Mouse (Mus musculus) liver, embryonic 16.5 days (tissue): ENCODE measurements around the gene Tmem242. TPM values are rescaled to one million over a fixed set of nuclear protein-coding genes. Genes with fewer than 3 reads are reported as not detected.

Source experiments
- ATAC-seq: fragments of 200-750 bp; cut with Nextera tagmentation; 2 replicates; pipeline ENCODE4 v1.8.0; 2017; ENCODE audit warnings: low read depth, mild to moderate bottlenecking, moderate number of reproducible peaks, moderate library complexity
- H3K27ac ChIP-seq: fragments of 300-500 bp; sonication (generic); 2 replicates; pipeline ENCODE4 v1.5.1; 2014; ENCODE audit warnings: mild to moderate bottlenecking, low read length
- H3K27me3 ChIP-seq: fragments of 300-500 bp; sonication (generic); 2 replicates; pipeline ENCODE4 v1.6.1; 2014; ENCODE audit warnings: low read depth, low read length, mixed read lengths; ENCODE audit not compliant: control insufficient read depth, insufficient read depth
- H3K36me3 ChIP-seq: fragments of 300-500 bp; sonication (generic); 2 replicates; pipeline ENCODE4 v1.6.1; 2014; ENCODE audit warnings: mild to moderate bottlenecking; ENCODE audit not compliant: control insufficient read depth, insufficient read depth
- H3K4me1 ChIP-seq: fragments of 300-500 bp; sonication (generic); 2 replicates; pipeline ENCODE4 v1.6.1; 2014; ENCODE audit warnings: low read depth, low read length, mixed read lengths; ENCODE audit not compliant: control insufficient read depth
- H3K4me2 ChIP-seq: fragments of 300-500 bp; sonication (generic); 2 replicates; pipeline ENCODE4 v1.6.1; 2014; ENCODE audit warnings: low read depth, low read length, mixed read lengths
- H3K4me3 ChIP-seq: fragments of 300-500 bp; sonication (generic); 2 replicates; pipeline ENCODE4 v1.5.1; 2014; ENCODE audit warnings: low read depth, mild to moderate bottlenecking, low read length
- H3K9ac ChIP-seq: fragments of 300-500 bp; sonication (generic); 2 replicates; pipeline ENCODE4 v1.6.1; 2014; ENCODE audit warnings: low read depth, low read length
- H3K9me3 ChIP-seq: fragments of 300-500 bp; sonication (generic); replicated peaks from 2 replicates; pipeline ENCODE4 v1.6.1; 2016; ENCODE audit warnings: low read length; ENCODE audit not compliant: control insufficient read depth
- WGBS: fragments of 180-500 bp; shearing (Covaris S2); extraction: QIAGEN DNeasy Blood & Tissue Kit; methylation state at CpG from one replicate; pipeline ENCODE4 v1.1.7; 2014; ENCODE audit not compliant: insufficient replicate concordance; 5-methylcytosine and 5-hydroxymethylcytosine counted together
- polyA plus RNA-seq: library from polyadenylated mRNA; unstranded; fragments of >200 nt; fragmentation: Nextera tagmentation; extraction: Ambion mirVana; gene quantifications from 2 replicates; pipeline ENCODE4 v1.2.1, GENCODE M21; 2015

Tmem242 gene
- polyA plus RNA-seq: 39.4 and 43.0 TPM in 2 replicates

DNA sequence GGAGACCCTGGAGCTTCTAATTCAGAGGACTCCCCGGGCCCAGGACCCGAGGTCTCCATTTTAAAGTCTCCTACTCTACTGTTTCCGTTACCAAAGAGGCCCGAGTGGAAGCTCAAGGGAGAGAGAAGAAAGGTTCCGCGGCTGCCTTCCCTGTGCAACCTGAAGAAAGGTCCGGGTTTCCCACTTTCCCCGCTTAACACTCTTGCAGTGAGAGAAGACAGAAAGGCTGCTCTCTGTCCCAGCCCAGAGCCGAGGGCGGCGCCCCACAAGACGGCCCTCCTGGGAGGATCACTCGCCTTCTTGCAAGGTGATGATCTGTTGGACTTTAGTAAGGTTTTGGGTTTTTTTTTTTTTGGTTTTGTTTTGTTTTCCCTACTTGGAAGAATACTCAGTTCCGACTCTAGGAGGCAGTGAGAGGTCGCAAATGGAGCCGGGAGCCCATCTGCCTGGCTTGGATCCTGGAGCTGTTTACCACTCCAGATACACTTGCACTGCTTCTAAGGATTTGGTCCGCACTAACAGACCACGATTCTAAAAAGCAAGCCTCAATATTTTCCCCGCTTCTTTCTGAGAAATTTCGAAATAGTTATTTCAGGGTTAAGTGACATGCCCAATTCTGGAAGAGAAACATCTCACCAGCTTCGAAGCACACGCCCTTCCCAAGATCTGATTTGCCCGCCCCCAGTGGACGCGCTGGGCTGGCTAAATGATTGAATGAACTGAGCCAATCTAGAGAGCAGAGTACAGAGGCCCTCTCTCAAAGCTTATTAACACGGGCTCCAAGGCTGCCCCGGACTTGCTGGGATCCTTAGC, at the start of gene Tmem242:
Gene Tmem242 (minus strand): TSS at position 101 of the 813 bp plus-strand sequence.
- ATAC-seq: peak; percentile 84

DNA sequence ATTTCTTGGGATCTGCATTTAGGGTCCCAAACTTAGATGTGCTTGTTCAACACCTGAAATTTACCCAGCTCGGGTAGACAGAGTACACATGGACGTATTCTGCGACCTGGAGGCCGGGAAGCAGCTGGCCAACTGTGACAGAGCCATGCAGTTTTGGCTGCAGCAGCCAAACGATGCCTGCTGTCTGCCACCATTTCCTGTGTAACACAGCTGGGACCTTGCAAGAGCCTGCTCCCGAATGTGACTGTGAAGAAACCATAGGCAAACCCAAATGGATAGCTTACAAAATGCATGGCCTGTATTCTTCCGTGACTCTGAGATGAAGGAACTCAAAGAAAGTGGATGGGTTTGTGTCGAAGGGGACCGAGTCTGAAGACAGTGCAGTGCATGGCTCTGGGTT, 48.1 kb upstream of the Tmem242 start:
- Histone ChIP-seq H3K9me3 (no peaks in the 10 kb centered on the region), H3K27ac (no peak overlapping the region), H3K4me3 (no peak overlapping the region), H3K27me3 (no peaks in the 10 kb centered on the region), H3K4me2 (no peak overlapping the region), H3K4me1 (peaks cover 19% of the 10 kb centered on the region), H3K9ac (no peak overlapping the region), H3K36me3 (no peaks in the 10 kb centered on the region)
- WGBS: 48% methylated on average over 9 of the region's 9 CpGs
- ATAC-seq: no peak

More for the DNA sequence above, at the start of gene Tmem242:
- Histone ChIP-seq H3K9ac (peak within 1 kb of the TSS; percentile 67), H3K4me1 (peaks cover 10% of the 10 kb centered on the region), H3K27me3 (no peaks in the 10 kb centered on the region), H3K4me3 (peak within 1 kb of the TSS; percentile 71), H3K27ac (peak within 1 kb of the TSS; percentile 78), H3K4me2 (peak within 1 kb of the TSS; percentile 67), H3K36me3 (no peaks in the 10 kb centered on the region), H3K9me3 (no peaks in the 10 kb centered on the region)
- under 1% methylated on average over 27 of the region's 27 CpGs for WGBS

DNA sequence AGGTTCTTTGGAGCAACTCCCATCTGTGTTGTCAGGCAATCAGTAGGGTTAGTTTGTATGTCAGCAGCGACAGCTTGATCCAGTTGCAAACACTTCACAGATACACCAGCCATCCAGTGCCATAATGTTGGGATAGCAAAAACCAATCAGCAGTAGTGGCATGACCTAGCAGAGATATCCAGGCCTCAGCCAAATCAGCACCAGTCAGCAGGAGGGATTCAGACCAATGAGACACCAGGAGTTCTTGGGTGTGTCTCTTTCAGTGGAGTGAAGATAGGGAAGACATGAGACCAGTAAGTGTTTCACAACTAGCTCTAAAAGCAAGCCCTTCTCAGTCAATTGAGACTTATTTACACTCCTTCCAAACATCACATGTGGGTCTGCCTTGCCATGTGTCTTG, 44.6 kb upstream of the Tmem242 start:
- Histone ChIP-seq H3K9me3 (no peaks in the 10 kb centered on the region), H3K27ac (peak overlapping the region; percentile 69), H3K9ac (no peak overlapping the region), H3K36me3 (no peaks in the 10 kb centered on the region), H3K27me3 (no peaks in the 10 kb centered on the region), H3K4me2 (no peak overlapping the region), H3K4me1 (peaks cover 9% of the 10 kb centered on the region), H3K4me3 (no peak overlapping the region)
- 53% methylated on average over 1 of the region's 1 CpGs for WGBS
- ATAC-seq: peak; percentile 99

DNA sequence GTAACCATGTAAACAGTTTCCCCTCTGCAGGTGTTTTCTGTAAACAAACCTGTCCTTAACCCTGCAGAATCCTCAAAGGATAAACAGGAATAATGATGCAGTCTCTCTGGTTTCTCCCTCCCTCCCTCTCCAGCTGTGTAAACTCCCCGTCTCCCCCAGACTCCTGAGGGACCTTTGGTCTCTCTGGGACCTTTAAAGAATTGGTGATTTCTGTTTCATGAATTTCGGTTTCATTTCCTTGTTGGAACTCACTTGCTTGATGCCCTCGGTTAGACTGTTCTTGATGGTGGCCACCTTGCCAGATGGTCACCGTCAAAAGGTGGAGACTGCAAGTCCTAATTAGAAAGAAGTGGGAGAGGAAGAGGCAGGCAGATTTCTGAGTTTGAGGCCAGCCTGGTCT, 43.4 kb upstream of the Tmem242 start:
- Histone ChIP-seq H3K27ac (no peak overlapping the region), H3K9me3 (no peaks in the 10 kb centered on the region), H3K4me1 (peaks cover 9% of the 10 kb centered on the region), H3K9ac (no peak overlapping the region), H3K27me3 (no peaks in the 10 kb centered on the region), H3K4me2 (no peak overlapping the region), H3K4me3 (no peak overlapping the region), H3K36me3 (no peaks in the 10 kb centered on the region)
- no peak for ATAC-seq
- 69% methylated on average over 4 of the region's 4 CpGs for WGBS

DNA sequence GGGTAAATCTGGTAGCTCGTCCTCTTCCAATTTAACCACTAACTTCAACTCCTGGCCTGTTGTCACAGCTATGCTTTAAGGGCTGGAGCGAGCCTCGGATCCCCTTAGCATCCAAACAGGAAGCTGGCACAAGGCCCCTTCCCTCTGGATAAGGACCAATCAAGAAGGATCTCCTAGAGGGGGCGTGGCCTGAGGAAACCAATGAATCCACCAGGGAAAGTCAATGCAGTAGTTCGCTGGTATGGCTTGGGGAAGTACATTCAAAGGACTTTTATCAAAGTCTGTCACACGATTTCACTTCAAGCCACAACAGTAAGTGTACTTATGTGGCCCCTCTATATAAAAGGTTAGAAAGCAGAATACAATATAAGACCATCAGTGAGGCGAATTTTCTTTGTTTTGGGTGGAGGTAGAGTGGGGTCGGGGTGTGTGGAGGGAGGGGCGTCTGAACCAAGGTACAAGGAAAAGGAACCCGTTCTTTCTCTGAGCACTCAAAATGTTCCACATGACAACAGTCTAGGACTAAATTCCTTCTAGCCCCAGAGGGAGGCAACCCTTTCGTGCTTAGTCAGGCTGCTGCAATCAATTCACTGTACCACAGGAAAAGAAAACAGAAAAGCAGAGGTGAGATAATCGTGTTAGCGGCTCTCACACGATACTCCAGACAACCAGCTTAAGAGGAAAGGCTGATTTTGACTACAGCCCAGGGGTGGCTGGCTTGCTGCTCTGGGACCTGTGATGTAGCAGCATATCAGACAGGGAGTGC, 36.1 kb upstream of the Tmem242 start:
- Histone ChIP-seq H3K4me1 (no peaks in the 10 kb centered on the region; the same call in 1 of the 2 replicates), H3K27me3 (no peaks in the 10 kb centered on the region), H3K36me3 (no peaks in the 10 kb centered on the region), H3K9me3 (no peaks in the 10 kb centered on the region), H3K27ac (no peak overlapping the region), H3K9ac (no peak overlapping the region), H3K4me3 (no peak overlapping the region), H3K4me2 (0 out of 2 replicates have a peak overlapping the region, but pooled peaks have one; percentile 3)
- WGBS: 36% methylated on average over 14 of the region's 14 CpGs
- no peak for ATAC-seq

DNA sequence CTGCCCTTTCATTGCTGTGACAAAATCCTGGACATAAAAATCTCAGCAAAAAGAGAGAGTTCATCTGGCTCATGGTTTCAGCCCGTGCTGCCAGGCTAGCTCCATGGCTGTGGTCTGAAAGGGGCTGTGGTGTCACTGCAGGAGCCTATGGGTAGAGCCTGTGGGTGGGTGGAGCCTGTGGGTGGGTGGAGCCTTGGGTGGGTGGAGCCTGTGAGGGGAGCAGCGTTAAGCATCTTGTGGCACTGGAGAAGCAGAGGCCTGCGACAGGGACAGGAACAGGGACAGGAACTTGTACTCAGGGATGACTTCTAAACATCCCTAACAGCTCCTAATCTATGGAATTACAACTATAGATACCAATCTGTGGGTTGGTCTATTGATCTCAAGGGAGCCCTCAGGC, 32.2 kb upstream of the Tmem242 start:
- 0 out of 2 replicates have a peak, but pooled peaks have one; percentile 43 for ATAC-seq
- 22% methylated on average over 3 of the region's 3 CpGs for WGBS
- no peak overlapping the region for H3K4me3 ChIP-seq
- no peaks in the 10 kb centered on the region for H3K36me3 ChIP-seq
- no peak overlapping the region for H3K4me2 ChIP-seq
- no peak overlapping the region for H3K27ac ChIP-seq
- H3K4me1 ChIP-seq: no peaks in the 10 kb centered on the region; the same call in 1 of the 2 replicates
- H3K27me3 ChIP-seq: no peaks in the 10 kb centered on the region
- H3K9ac ChIP-seq: no peak overlapping the region
- H3K9me3 ChIP-seq: no peaks in the 10 kb centered on the region

DNA sequence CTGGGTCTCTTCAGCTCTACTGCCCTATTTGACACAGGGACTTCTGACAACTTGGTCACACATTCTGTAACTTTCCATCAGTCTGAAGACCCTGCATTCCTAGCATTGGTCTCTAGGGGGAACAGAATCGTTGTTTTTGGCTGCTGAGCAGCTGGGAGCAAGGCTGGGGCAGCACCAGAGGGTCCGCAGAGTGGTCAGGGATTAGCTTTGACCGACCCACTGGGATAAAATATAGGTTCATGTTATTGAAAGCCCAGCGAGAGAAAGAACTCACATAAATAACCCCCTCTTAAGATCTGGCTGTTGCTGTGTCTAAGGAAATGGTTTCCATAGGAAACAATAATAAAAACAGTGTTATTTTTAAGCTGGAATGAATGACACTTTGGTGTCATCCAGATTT, 27.1 kb upstream of the Tmem242 start:
- H3K4me1 ChIP-seq: no peaks in the 10 kb centered on the region
- H3K27me3 ChIP-seq: no peaks in the 10 kb centered on the region
- H3K4me3 ChIP-seq: no peak overlapping the region
- no peaks in the 10 kb centered on the region for H3K9me3 ChIP-seq
- H3K4me2 ChIP-seq: no peak overlapping the region
- H3K27ac ChIP-seq: no peak overlapping the region
- WGBS: 38% methylated on average over 4 of the region's 4 CpGs
- H3K36me3 ChIP-seq: no peaks in the 10 kb centered on the region
- no peak for ATAC-seq
- H3K9ac ChIP-seq: no peak overlapping the region

DNA sequence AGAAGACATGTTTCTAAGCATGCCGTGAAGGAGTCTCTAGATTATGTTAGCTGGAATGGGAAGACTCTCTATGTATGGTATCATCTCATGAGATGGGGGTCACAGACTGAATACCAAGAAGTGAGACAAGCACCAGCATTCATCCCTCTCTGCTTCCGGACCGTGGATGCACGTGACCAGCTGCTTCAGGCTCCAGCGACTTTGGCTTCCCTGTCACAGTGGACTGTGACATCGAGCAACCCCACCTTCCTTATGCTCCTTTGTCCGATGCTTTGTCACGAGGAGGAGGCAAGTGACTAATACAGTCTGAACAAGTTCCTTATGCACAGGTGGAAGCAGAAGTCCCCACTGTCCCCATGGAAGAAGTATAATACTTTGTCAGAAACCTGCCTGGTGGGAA, 26.7 kb upstream of the Tmem242 start:
- WGBS: 68% methylated on average over 8 of the region's 8 CpGs
- no peaks in the 10 kb centered on the region for H3K4me1 ChIP-seq
- H3K4me3 ChIP-seq: no peak overlapping the region
- no peak overlapping the region for H3K27ac ChIP-seq
- H3K36me3 ChIP-seq: no peaks in the 10 kb centered on the region
- no peaks in the 10 kb centered on the region for H3K9me3 ChIP-seq
- H3K27me3 ChIP-seq: no peaks in the 10 kb centered on the region
- H3K4me2 ChIP-seq: no peak overlapping the region
- no peak for ATAC-seq
- no peak overlapping the region for H3K9ac ChIP-seq

DNA sequence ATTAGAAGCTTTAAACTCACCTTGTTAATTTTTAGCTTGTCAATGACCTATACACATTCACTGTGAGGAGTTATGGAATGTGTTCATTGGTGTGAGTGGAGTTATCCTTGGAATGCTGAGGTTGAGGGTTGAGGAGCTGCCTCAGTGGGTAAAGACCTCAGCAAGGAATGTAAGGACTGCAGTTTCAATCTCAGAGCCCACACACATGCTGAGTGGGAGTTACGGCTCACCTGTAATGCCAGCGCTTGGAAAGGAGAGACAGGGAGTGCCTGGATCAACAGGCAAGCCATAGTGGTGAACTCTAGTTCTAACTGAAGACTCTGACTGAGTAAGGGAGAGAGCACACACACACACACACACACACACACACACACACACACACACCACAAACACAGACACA, 23.9 kb upstream of the Tmem242 start:
- H3K4me3 ChIP-seq: no peak overlapping the region
- 81% methylated on average over 2 of the region's 2 CpGs for WGBS
- H3K9me3 ChIP-seq: no peaks in the 10 kb centered on the region
- no peak overlapping the region for H3K4me2 ChIP-seq
- H3K27ac ChIP-seq: no peak overlapping the region
- ATAC-seq: no peak
- no peak overlapping the region for H3K9ac ChIP-seq
- H3K27me3 ChIP-seq: no peaks in the 10 kb centered on the region
- H3K36me3 ChIP-seq: no peaks in the 10 kb centered on the region
- H3K4me1 ChIP-seq: no peaks in the 10 kb centered on the region
